Mouse (Mus musculus) stomach, postnatal 0 days (tissue): ENCODE results near the gene Sgta.

ENCODE experiments used
- CTCF ChIP-seq: IDR thresholded peaks from 2 replicates; pipeline ENCODE4 v1.5.1; 2016; ENCODE audit warnings: antibody characterized with exemption, low read depth, mild to moderate bottlenecking, moderate library complexity
- EP300 ChIP-seq: optimal IDR thresholded peaks from 2 replicates; pipeline ENCODE3; 2016; ENCODE audit warnings: antibody characterized with exemption

GRCm38 (mm10) chr10:81041458-81042175 is 18.4 kb downstream of the Sgta start:
- peak; percentile 89 for TF ChIP-seq CTCF
- no peak for TF ChIP-seq EP300
